Mouse (Mus musculus): ENCODE results near the gene Nat8.
"Not testable (repeated sequence)": the region's sequence is repeated elsewhere in the genome, so short reads cannot be mapped to it uniquely, and the experiment has no call there.

GRCm38 (mm10) chr6:85843677-85844458, 12.0 kb upstream of the Nat8 start:
- TF ChIP-seq CTCF (IDR thresholded peaks at IDR 0.05; ENCODE audit: borderline replicate concordance, insufficient read depth, low read depth, low read length); POLR2A (IDR thresholded peaks at IDR 0.05; ENCODE audit: borderline replicate concordance, insufficient read depth, low read length): not testable (repeated sequence)

All from cerebellum, adult 2 months (tissue).